Mouse (Mus musculus): ENCODE data around the gene Rnf169.

GRCm38 (mm10) chr7:99889175-99889880 is 90.9 kb downstream of the Rnf169 start:
- TF ChIP-seq POLR2A (IDR thresholded peaks at IDR 0.05; ENCODE audit: extremely low read depth, insufficient read depth, low read length) (no peak), CTCF (IDR thresholded peaks at IDR 0.05; ENCODE audit: extremely low read depth, insufficient read depth, low read length) (no peak)
